Mouse (Mus musculus) limb, embryonic 13.5 days (tissue): Measurements from ENCODE around the gene Pcnx3. TPM values are rescaled to one million over a fixed set of nuclear protein-coding genes. Genes with fewer than 3 reads are reported as not detected.
"Not testable (repeated sequence)": the region's sequence is repeated elsewhere in the genome, so short reads cannot be mapped to it uniquely, and the experiment has no call there.

Source experiments
- ATAC-seq: fragments of 200-750 bp; cut with Nextera tagmentation; 2 replicates; pipeline ENCODE4 v1.8.0; 2017; ENCODE audit warnings: low read depth, moderate number of reproducible peaks, moderate TSS enrichment; ENCODE audit not compliant: low FRiP score
- H3K27ac ChIP-seq: fragments of 300-500 bp; sonication (generic); 2 replicates; pipeline ENCODE4 v1.5.1; 2015; ENCODE audit warnings: inconsistent platforms, mild to moderate bottlenecking, moderate library complexity
- H3K27me3 ChIP-seq: fragments of 300-500 bp; sonication (generic); 2 replicates; pipeline ENCODE4 v1.6.1; 2015; ENCODE audit warnings: mild to moderate bottlenecking, inconsistent platforms
- H3K36me3 ChIP-seq: fragments of 300-500 bp; sonication (generic); 2 replicates; pipeline ENCODE4 v1.6.1; 2015; ENCODE audit warnings: inconsistent platforms, mild to moderate bottlenecking, moderate library complexity
- H3K4me1 ChIP-seq: fragments of 300-500 bp; sonication (generic); 2 replicates; pipeline ENCODE4 v1.6.1; 2015; ENCODE audit warnings: inconsistent platforms
- H3K4me2 ChIP-seq: fragments of 300-500 bp; sonication (generic); replicated peaks from 2 replicates; pipeline ENCODE4 v1.6.1; 2015; ENCODE audit warnings: inconsistent platforms, mild to moderate bottlenecking, moderate library complexity
- H3K4me3 ChIP-seq: fragments of 300-500 bp; sonication (generic); 2 replicates; pipeline ENCODE4 v1.5.1; 2015; ENCODE audit warnings: moderate library complexity, mild to moderate bottlenecking, inconsistent platforms
- H3K9ac ChIP-seq: fragments of 300-500 bp; sonication (generic); 2 replicates; pipeline ENCODE4 v1.6.1; 2015; ENCODE audit warnings: mild to moderate bottlenecking, inconsistent platforms
- H3K9me3 ChIP-seq: fragments of 300-500 bp; sonication (generic); 2 replicates; pipeline ENCODE4 v1.6.1; 2016; ENCODE audit warnings: inconsistent platforms
- WGBS: fragments of 180-500 bp; shearing (Covaris S2); methylation state at CpG from one replicate; pipeline ENCODE4 v1.1.7; 2015; 5-methylcytosine and 5-hydroxymethylcytosine counted together
- polyA plus RNA-seq: library from polyadenylated mRNA; unstranded; fragments of >200 nt; fragmentation: Nextera tagmentation; extraction: Ambion mirVana; gene quantifications from 2 replicates; pipeline ENCODE4 v1.2.1, GENCODE M21; 2015

Pcnx3 gene
- polyA plus RNA-seq, 1 experiment from 2014 or later: 28.7 TPM

DNA sequence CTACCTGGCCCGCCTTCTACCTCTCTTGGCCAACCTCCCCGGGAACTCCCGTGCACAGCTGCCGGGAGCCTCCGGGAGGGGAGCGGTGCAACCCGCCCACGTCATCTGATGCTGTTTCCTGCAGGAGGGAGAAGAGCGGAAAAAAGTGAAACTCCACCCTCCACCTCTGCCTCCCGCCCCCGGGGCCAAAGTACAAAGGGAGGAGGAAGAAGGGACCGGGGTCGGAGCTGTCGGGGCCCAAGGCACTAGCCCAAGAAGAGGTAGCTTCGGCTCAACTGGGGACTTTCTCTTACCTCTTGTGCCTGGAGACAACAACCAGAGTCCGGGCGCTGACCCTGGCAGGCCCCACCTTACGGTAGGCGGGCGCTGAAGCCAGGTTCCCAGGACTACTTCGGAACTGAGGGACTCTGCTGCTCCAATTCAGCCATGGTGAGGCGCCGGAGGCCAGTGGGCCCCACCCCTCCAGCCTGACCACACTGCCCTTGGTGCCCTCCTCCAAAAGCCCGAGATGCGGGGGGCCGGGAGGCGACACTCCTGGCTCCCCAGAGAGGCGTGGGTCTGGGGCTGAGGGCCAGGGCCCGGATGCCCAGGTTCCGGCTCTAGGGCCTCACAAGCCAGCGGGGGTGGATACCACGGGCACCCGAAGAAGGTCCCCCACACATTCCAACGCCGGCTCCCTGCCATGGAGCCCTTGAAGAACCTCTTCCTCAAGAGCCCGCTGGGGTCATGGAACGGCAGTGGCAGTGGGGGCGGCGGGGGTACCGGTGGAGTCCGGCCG, 1.0 kb upstream of the Pcnx3 start:
- H3K36me3 ChIP-seq: peaks cover 58% of the 10 kb centered on the region
- peak; percentile 41 for ATAC-seq
- no peaks in the 10 kb centered on the region for H3K27me3 ChIP-seq
- no peaks in the 10 kb centered on the region for H3K9me3 ChIP-seq
- peak overlapping the region; percentile 95 for H3K27ac ChIP-seq
- H3K4me1 ChIP-seq: peaks cover 53% of the 10 kb centered on the region
- 10% methylated on average over 40 of the region's 42 CpGs for WGBS
- peak overlapping the region; percentile 95 for H3K9ac ChIP-seq
- peak overlapping the region; percentile 72 for H3K4me3 ChIP-seq
- H3K4me2 ChIP-seq: peak overlapping the region; percentile 99

DNA sequence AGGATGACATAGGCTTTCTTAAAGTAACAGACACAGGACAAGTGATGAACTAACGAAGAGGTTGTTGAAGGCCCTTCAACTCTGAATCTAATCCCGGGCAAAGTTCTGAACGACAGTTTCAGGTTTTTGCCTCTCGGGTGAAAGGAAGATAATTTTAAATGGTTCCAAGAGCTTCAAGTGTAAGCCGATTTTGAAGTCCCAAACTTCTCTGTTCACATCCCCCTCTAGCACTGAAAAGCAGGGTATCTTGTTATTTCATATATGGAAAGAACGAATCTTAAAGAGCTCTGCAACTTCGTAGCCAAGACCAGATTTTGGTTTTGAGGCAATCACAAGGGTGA, 350 bp upstream of the Pcnx3 start:
- ATAC-seq: no peak
- Histone ChIP-seq H3K27me3 (no peaks in the 10 kb centered on the region), H3K36me3 (peaks cover 59% of the 10 kb centered on the region), H3K9ac (peak overlapping the region; percentile 95), H3K4me3 (peak overlapping the region; percentile 72), H3K27ac (peak overlapping the region; percentile 95), H3K4me2 (peak overlapping the region; percentile 99), H3K9me3 (no peaks in the 10 kb centered on the region), H3K4me1 (peaks cover 52% of the 10 kb centered on the region)
- WGBS: 1% methylated on average over 7 of the region's 7 CpGs

- no peak for ATAC-seq
- peaks cover 39% of the 10 kb centered on the region for H3K4me1 ChIP-seq
- peaks cover 59% of the 10 kb centered on the region for H3K36me3 ChIP-seq
- H3K4me3 ChIP-seq: peak overlapping the region; percentile 72
- peak overlapping the region; percentile 99 for H3K4me2 ChIP-seq
- 16% methylated on average over 9 of the region's 9 CpGs for WGBS
- peak overlapping the region; percentile 91 for H3K9ac ChIP-seq
- no peaks in the 10 kb centered on the region for H3K9me3 ChIP-seq
- no peaks in the 10 kb centered on the region for H3K27me3 ChIP-seq
- H3K27ac ChIP-seq: peak overlapping the region; percentile 90
These were observed 970 bp downstream of the Pcnx3 start for GRCm38 (mm10) chr19:5687738-5688137.

- H3K27ac ChIP-seq, H3K9me3 ChIP-seq, H3K27me3 ChIP-seq, ATAC-seq: not testable (repeated sequence)
- WGBS: 89% methylated on average over 12 of the region's 12 CpGs
- Histone ChIP-seq H3K4me2 (peak overlapping the region; percentile 99), H3K4me1 (peaks cover 31% of the 10 kb centered on the region), H3K36me3 (peaks cover 60% of the 10 kb centered on the region), H3K9ac (peak overlapping the region; percentile 91), H3K4me3 (peak overlapping the region; percentile 72)
These were observed 1.8 kb downstream of the Pcnx3 start for GRCm38 (mm10) chr19:5686954-5687353.

DNA sequence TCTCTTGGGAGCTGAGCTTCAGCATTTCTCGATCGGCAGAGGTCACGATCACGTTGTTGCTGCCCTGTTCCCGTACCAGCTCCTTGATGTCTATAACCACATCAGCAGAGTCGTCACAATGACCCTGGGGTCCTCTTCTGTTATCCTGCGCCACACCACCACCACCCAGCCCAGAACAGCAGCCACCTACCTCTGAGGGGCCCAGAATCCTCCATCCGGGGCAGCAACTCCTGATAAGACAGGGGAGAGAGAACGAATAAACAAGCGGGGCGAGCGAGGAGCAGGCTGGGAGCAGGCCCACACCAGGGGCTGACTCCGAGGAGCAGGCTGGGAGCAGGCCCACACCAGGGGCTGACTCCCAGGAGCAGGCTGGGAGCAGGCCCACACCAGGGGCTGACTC, 2.3 kb downstream of the Pcnx3 start:
- peaks cover 26% of the 10 kb centered on the region for H3K4me1 ChIP-seq
- H3K9ac ChIP-seq: 0 out of 2 replicates have a peak overlapping the region, but pooled peaks have one; percentile 31
- no peak for ATAC-seq
- no peak overlapping the region for H3K4me2 ChIP-seq
- 90% methylated on average over 13 of the region's 13 CpGs for WGBS
- no peak overlapping the region for H3K27ac ChIP-seq
- H3K4me3 ChIP-seq: no peak overlapping the region
- no peaks in the 10 kb centered on the region for H3K9me3 ChIP-seq
- peaks cover 60% of the 10 kb centered on the region for H3K36me3 ChIP-seq
- H3K27me3 ChIP-seq: no peaks in the 10 kb centered on the region

DNA sequence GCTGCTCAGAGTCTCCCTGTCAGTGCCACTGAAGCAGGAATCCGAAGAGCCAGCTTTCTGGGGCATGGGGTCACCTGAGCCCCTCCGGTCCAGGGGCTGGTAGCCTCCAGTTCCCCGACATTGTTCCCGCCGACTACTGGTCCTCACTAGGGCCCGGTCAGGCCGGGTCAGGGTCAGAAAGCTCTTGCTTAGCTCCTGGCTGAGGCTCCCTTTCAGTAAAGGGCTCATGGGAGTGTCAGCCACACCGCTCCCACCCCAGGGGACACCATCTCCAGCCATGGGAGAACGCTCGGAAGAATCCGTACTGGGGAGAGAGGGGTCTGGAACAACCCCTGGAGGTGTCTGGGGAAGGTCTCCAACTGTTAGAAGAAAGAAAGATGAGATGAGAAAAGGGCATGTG, 2.8 kb downstream of the Pcnx3 start:
- Histone ChIP-seq H3K9ac (no peak overlapping the region), H3K9me3 (no peaks in the 10 kb centered on the region), H3K4me2 (no peak overlapping the region), H3K36me3 (peaks cover 60% of the 10 kb centered on the region), H3K4me1 (peaks cover 20% of the 10 kb centered on the region), H3K27ac (no peak overlapping the region), H3K27me3 (no peaks in the 10 kb centered on the region), H3K4me3 (no peak overlapping the region)
- no peak for ATAC-seq
- 93% methylated on average over 11 of the region's 11 CpGs for WGBS

DNA sequence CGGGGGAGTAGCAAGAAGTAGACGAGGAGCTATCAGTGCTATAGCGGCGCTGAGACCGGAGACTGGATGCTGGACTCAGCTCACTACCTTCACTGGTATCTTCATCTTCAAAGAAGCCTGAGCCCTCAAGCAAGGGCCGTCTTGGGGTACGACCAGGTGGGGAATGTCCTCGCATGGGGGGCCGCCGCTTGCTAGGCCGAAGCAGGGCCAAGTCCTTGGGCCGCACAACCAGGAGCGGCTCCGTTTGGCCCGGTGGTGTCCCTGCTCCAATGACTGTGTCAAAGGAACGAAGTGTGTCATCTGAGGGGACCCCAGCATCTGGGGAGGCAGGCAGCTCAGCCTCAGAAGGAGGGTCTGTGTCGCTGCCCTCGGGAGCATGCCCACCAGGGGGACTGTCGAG, 3.3 kb downstream of the Pcnx3 start:
- WGBS: 94% methylated on average over 19 of the region's 19 CpGs
- H3K9ac ChIP-seq: no peak overlapping the region
- no peak for ATAC-seq

GRCm38 (mm10) chr19:5684985-5685384, 3.7 kb downstream of the Pcnx3 start:
- H3K4me3 ChIP-seq: no peak overlapping the region
- no peaks in the 10 kb centered on the region for H3K9me3 ChIP-seq
- no peaks in the 10 kb centered on the region for H3K27me3 ChIP-seq
- no peak overlapping the region for H3K27ac ChIP-seq
- ATAC-seq: no peak
- 92% methylated on average over 13 of the region's 13 CpGs for WGBS
- H3K4me1 ChIP-seq: peaks cover 12% of the 10 kb centered on the region
- H3K4me2 ChIP-seq: no peak overlapping the region
- H3K36me3 ChIP-seq: peaks cover 66% of the 10 kb centered on the region
- H3K9ac ChIP-seq: no peak overlapping the region

More for the DNA sequence above, 3.3 kb downstream of the Pcnx3 start:
- no peak overlapping the region for H3K4me2 ChIP-seq
- H3K27me3 ChIP-seq: no peaks in the 10 kb centered on the region
- H3K36me3 ChIP-seq: peaks cover 62% of the 10 kb centered on the region
- no peaks in the 10 kb centered on the region for H3K9me3 ChIP-seq
- no peak overlapping the region for H3K27ac ChIP-seq
- H3K4me1 ChIP-seq: peaks cover 16% of the 10 kb centered on the region
- no peak overlapping the region for H3K4me3 ChIP-seq

DNA sequence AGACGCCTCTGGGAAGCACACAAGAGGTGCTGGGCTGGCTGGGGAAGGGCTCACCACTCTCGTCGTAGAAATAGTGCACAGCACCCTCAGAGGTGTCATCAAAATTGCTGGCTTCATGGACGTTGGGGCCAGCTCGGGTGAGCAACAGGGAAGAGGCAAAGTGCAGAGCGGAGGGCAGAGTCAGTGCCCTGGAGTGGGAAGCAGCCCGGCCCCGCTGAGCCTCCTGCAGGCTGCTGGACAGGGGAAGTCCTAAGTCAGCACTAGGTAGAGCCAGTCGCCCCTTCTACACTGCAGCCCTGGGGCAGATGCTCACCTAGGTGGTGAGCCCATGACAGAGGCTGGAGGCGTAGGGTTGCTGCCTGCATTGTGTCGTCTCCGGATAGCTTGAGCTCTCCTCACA, 4.5 kb downstream of the Pcnx3 start:
- Histone ChIP-seq H3K4me1 (peaks cover 12% of the 10 kb centered on the region), H3K9me3 (no peaks in the 10 kb centered on the region), H3K27me3 (no peaks in the 10 kb centered on the region), H3K27ac (no peak overlapping the region), H3K4me2 (no peak overlapping the region), H3K4me3 (no peak overlapping the region), H3K36me3 (peaks cover 74% of the 10 kb centered on the region), H3K9ac (no peak overlapping the region)
- WGBS: 86% methylated on average over 12 of the region's 12 CpGs
- no peak for ATAC-seq

- 78% methylated on average over 4 of the region's 4 CpGs for WGBS
- ATAC-seq: no peak
- H3K9ac ChIP-seq: no peak overlapping the region
- no peaks in the 10 kb centered on the region for H3K9me3 ChIP-seq
- H3K4me2 ChIP-seq: no peak overlapping the region
- H3K4me3 ChIP-seq: no peak overlapping the region
- H3K4me1 ChIP-seq: no peaks in the 10 kb centered on the region
- H3K27me3 ChIP-seq: no peaks in the 10 kb centered on the region
- H3K36me3 ChIP-seq: peaks cover 96% of the 10 kb centered on the region
- H3K27ac ChIP-seq: no peak overlapping the region
These were observed 8.3 kb downstream of the Pcnx3 start for GRCm38 (mm10) chr19:5680432-5680831.

DNA sequence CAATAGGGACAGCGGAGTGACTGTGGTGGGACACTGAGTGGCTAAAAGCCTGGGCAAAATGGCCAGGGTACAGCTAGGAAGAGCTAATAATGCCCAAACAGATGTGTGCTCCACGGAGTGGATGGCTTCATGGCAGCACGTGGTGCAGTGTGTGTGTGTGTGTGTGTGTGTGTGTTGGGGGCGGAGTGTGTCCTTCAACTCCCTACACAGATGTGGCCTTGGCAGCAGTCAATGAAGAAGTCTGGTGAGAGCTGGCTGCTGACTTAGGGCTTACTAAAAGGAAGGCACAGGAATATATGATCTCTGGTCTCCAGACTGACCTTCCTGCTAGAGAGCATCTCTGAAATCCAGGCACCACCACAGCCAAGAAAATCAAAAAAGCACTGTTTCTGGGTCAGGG, 20.3 kb downstream of the Pcnx3 start:
- H3K9ac ChIP-seq: no peak overlapping the region
- H3K27me3 ChIP-seq: no peaks in the 10 kb centered on the region
- H3K27ac ChIP-seq: no peak overlapping the region
- WGBS: 89% methylated on average over 4 of the region's 4 CpGs
- no peak overlapping the region for H3K4me2 ChIP-seq
- ATAC-seq: no peak
- H3K36me3 ChIP-seq: peaks cover 91% of the 10 kb centered on the region
- peaks cover 10% of the 10 kb centered on the region for H3K4me1 ChIP-seq
- no peaks in the 10 kb centered on the region for H3K9me3 ChIP-seq
- H3K4me3 ChIP-seq: no peak overlapping the region

DNA sequence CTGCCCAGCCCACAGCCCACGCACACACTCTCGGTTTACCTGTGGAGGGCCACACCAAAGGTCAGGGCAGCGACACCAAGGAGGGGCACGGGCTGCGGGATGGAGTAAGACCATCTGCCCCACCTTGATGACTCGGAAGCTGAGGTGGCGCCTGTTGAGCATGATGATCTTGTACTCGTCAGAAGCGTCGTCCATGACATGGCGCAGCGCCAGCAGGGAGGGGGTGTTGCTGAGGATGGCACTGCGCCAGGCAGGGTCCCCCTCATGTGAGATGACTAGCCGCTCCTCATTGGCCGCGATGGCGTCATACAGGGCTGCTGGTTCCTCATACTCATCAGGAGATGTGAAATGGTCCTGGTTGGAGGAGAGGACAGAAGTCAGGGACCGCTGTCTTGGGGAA, 22.3 kb downstream of the Pcnx3 start:
- no peak for ATAC-seq
- 94% methylated on average over 18 of the region's 18 CpGs for WGBS

DNA sequence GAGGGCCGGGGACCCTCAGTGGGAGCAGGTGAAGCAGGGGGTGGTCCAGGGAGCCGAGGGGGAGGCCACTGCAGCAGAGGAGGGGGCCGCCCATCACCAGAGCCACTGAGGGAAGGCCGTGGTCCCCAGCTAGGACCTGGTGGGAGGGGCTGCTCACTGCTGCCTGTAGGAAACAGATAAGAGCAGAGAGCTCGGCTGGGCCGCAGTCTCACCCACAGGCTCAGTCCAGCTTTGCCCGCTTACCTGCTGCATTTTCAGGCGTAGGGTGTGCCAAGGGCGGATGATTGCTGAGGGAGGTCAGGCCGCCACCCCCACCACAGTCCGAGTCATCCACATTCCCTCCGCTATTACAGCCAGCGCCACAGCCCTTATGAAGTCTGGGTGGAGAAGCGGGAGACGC, 23.2 kb downstream of the Pcnx3 start:
- Histone ChIP-seq H3K27me3 (no peaks in the 10 kb centered on the region), H3K9ac (no peak overlapping the region; the same call in 1 of the 2 replicates), H3K4me1 (peaks cover 34% of the 10 kb centered on the region), H3K4me2 (no peak overlapping the region), H3K9me3 (no peaks in the 10 kb centered on the region), H3K4me3 (no peak overlapping the region), H3K27ac (no peak overlapping the region), H3K36me3 (peaks cover 62% of the 10 kb centered on the region)
- WGBS: 91% methylated on average over 15 of the region's 15 CpGs
- ATAC-seq: no peak

More for the DNA sequence above, 22.3 kb downstream of the Pcnx3 start:
- no peak overlapping the region for H3K27ac ChIP-seq
- H3K36me3 ChIP-seq: peaks cover 71% of the 10 kb centered on the region
- no peaks in the 10 kb centered on the region for H3K9me3 ChIP-seq
- peaks cover 29% of the 10 kb centered on the region for H3K4me1 ChIP-seq
- no peaks in the 10 kb centered on the region for H3K27me3 ChIP-seq
- no peak overlapping the region for H3K4me2 ChIP-seq
- H3K9ac ChIP-seq: no peak overlapping the region
- H3K4me3 ChIP-seq: no peak overlapping the region
